Mouse (Mus musculus) Muller cell, postnatal 12 days (primary cell): ENCODE measurements around the gene Ncoa6.

Experiments used
- DNase-seq: peaks from one replicate; pipeline ENCODE4 v3.0.0-alpha.2; 2015; ENCODE audit errors: inconsistent ontology term

Ncoa6 gene

GRCm38 (mm10) chr2:155369333-155369883 lies 104.3 kb downstream of the Ncoa6 start:
- DNase-seq = peak; percentile 65

DNA sequence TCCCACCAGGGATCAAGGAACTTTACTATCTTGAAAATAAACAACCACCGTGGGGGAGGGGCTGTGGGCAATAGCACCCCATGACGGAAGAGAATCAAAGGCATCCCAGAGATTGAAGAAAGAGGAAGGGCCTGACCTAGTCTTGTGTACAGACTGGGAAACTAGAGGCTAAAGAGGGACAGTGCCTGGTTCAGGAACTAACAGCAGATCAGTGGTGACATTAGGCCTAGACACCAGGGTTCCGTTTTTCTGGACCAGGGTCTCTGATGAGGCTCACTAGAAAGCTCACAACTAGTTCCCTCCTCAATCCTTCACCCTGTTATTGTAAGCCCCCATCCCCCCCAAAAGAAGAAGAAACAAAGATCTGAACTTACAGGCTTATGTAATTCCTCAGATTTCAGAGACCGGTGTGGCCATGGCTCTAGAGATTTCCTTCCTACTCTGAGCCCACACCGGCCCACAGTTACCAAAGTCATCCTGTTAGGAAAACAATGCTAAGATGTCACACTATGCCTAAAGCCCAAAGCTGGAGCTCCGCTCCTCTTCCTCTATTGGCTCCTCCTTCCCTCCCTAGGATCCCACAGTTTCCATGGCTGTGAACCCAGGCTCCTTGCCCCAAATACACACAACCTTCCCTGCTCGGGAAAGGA lies 105.9 kb downstream of the Ncoa6 start:
- DNase-seq = no peak

DNA sequence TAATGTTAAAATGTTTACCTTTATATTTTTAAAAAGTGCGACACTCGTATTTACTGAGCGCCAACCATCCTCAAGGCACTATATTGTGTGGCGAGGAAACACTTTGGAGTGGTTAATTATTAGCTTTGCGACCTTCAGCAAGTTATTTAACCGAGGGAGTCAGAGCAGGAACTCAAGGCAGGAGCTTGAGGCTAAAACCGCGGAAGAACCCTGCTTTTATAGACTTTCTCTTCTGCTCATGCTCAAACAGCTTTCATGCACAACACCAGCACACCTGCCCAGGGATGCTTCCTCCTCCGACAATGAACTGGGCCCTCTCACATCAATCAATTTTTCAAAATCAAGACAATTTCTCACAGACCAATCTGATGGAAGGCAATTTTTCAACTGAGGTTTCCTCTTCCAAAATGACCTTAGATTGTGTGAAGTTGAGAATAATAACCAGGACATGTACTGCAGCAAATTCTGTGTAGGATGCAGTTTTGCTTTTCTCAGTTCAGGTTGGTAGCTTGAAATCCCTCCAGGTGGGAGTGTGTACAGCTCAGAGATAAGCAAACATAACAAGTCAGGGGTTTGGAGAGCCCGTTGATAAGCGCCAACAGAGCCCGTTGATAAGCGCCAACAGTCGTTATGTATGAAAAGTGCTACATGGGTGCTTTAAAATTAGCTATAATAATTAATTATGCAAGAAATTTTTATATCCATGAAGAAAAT lies 115.9 kb downstream of the Ncoa6 start:
- no peak for DNase-seq

GRCm38 (mm10) chr2:155356971-155357591 lies 116.6 kb downstream of the Ncoa6 start, which contains the start of gene Pigu:
TSS of gene Pigu (minus strand) at chr2:155357430.
- DNase-seq = peak; percentile 90

GRCm38 (mm10) chr2:155354402-155354801 lies 119.3 kb downstream of the Ncoa6 start:
- no peak for DNase-seq

- DNase-seq = no peak
Observed at GRCm38 (mm10) chr2:155346670-155347069, 127.0 kb downstream of the Ncoa6 start.
